Mouse (Mus musculus) spleen, adult 2 months (tissue): ENCODE results near the gene Scn3b.

ENCODE experiments used
- CTCF ChIP-seq: fragments of 200-500 bp; IDR thresholded peaks from 2 replicates; pipeline ENCODE4 v1.5.1; 2011; ENCODE audit warnings: mild to moderate bottlenecking, inconsistent platforms; ENCODE audit not compliant: insufficient read depth, insufficient read length, insufficient replicate concordance; ENCODE audit errors: extremely low read depth
- POLR2A ChIP-seq: fragments of 200-500 bp; IDR thresholded peaks from 2 replicates; pipeline ENCODE4 v1.6.1; 2011; ENCODE audit warnings: low read depth, low read length, inconsistent platforms

- TF ChIP-seq CTCF, result no peak
- no peak for TF ChIP-seq POLR2A
These were observed 24.3 kb downstream of the Scn3b start for GRCm38 (mm10) chr9:40293286-40293685.
